Mouse (Mus musculus): ENCODE measurements around the gene Usp35.

DNA sequence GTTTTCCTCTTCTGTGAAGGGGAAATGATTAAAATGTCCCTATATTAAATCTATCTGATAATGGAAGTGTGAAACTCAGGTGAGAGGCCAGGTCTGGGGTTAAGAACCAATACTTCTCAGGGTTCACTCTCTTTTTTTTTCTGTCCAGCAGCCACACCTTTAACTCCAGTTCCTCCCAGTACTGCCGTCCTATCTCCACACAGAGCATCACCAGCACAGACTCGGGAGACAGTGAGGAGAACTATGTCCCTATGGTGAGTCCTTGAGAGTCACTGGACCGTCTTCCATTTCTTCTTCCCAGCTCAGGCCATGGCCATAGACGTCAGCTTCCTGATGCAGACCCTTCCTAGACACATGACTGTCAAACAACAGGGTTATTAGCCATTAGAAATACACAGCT lies 28.9 kb downstream of the Usp35 start:
- no peak for TF ChIP-seq POLR2AphosphoS5 (IDR thresholded peaks at IDR 0.05; ENCODE audit: borderline replicate concordance, low read depth, low read length)
- TF ChIP-seq CTCF (IDR thresholded peaks at IDR 0.05 in 2 of 3, conservative IDR thresholded peaks at IDR 0.05 in 1 of 3; ENCODE audit: control insufficient read depth in 1 of 3, insufficient read depth in 1 of 3, low read depth in 2 of 3, low read length in 3 of 3, poor library complexity in 1 of 3, severe bottlenecking in 1 of 3) = no peak
- TF ChIP-seq MAX (IDR thresholded peaks at IDR 0.05; ENCODE audit: low read length) = no peak
